Mouse (Mus musculus) lung, postnatal 10 days (tissue): ENCODE data around the gene Mapkapk3.
A peak's percentile ranks its signal among the peaks of the same experiment; 100 is the strongest.

Experiments used
- DNase-seq: peaks from one replicate; pipeline ENCODE4 v3.0.0; 2021

The Mapkapk3 gene

GRCm38 (mm10) chr9:107262375-107262774, 27.3 kb downstream of the Mapkapk3 start:
- DNase-seq, result no peak

- no peak for DNase-seq
Measured at GRCm38 (mm10) chr9:107261792-107262191, 27.9 kb downstream of the Mapkapk3 start.

GRCm38 (mm10) chr9:107260836-107261235, 28.8 kb downstream of the Mapkapk3 start:
- no peak for DNase-seq

GRCm38 (mm10) chr9:107260429-107260828, 29.2 kb downstream of the Mapkapk3 start:
- no peak for DNase-seq

GRCm38 (mm10) chr9:107259571-107259970, 30.1 kb downstream of the Mapkapk3 start:
- peak; percentile 38 for DNase-seq

GRCm38 (mm10) chr9:107255596-107255995, 34.1 kb downstream of the Mapkapk3 start:
- no peak for DNase-seq

GRCm38 (mm10) chr9:107254925-107255324, 34.8 kb downstream of the Mapkapk3 start:
- no peak for DNase-seq

GRCm38 (mm10) chr9:107254476-107254875, 35.2 kb downstream of the Mapkapk3 start:
- DNase-seq, result no peak

- DNase-seq, result no peak
Measured at GRCm38 (mm10) chr9:107252164-107252563, 37.5 kb downstream of the Mapkapk3 start.

- no peak for DNase-seq
Measured at GRCm38 (mm10) chr9:107250416-107251337, 39.0 kb downstream of the Mapkapk3 start.

- no peak for DNase-seq
Measured at GRCm38 (mm10) chr9:107249154-107249553, 40.5 kb downstream of the Mapkapk3 start.

GRCm38 (mm10) chr9:107246170-107246569, 43.5 kb downstream of the Mapkapk3 start:
- DNase-seq, result peak; percentile 21

- DNase-seq, result no peak
Measured at GRCm38 (mm10) chr9:107245311-107245710, 44.4 kb downstream of the Mapkapk3 start.

- DNase-seq, result no peak
Measured at GRCm38 (mm10) chr9:107236151-107236550, 53.5 kb downstream of the Mapkapk3 start.

- no peak for DNase-seq
Measured at GRCm38 (mm10) chr9:107235261-107235660, 54.4 kb downstream of the Mapkapk3 start.

- DNase-seq, result no peak
Measured at GRCm38 (mm10) chr9:107232140-107232539, 57.5 kb downstream of the Mapkapk3 start.

- peak; percentile 48 for DNase-seq
Measured at GRCm38 (mm10) chr9:107231539-107232139, 58.0 kb downstream of the Mapkapk3 start, which contains the start of gene Dock3. TSS of gene Dock3 (minus strand) at chr9:107231909.

- no peak for DNase-seq
Measured at GRCm38 (mm10) chr9:107230991-107231538, 58.6 kb downstream of the Mapkapk3 start.

GRCm38 (mm10) chr9:107224597-107224996, 65.1 kb downstream of the Mapkapk3 start:
- no peak for DNase-seq
